Mouse (Mus musculus) heart, adult 11 months (tissue): Measurements from ENCODE around the gene Ripply2.
"Not testable (repeated sequence)": the region's sequence is repeated elsewhere in the genome, so short reads cannot be mapped to it uniquely, and the experiment has no call there.

ENCODE experiments used
- DNase-seq: peaks from one replicate; pipeline ENCODE4 v3.0.0; 2022

Gene Ripply2

DNA sequence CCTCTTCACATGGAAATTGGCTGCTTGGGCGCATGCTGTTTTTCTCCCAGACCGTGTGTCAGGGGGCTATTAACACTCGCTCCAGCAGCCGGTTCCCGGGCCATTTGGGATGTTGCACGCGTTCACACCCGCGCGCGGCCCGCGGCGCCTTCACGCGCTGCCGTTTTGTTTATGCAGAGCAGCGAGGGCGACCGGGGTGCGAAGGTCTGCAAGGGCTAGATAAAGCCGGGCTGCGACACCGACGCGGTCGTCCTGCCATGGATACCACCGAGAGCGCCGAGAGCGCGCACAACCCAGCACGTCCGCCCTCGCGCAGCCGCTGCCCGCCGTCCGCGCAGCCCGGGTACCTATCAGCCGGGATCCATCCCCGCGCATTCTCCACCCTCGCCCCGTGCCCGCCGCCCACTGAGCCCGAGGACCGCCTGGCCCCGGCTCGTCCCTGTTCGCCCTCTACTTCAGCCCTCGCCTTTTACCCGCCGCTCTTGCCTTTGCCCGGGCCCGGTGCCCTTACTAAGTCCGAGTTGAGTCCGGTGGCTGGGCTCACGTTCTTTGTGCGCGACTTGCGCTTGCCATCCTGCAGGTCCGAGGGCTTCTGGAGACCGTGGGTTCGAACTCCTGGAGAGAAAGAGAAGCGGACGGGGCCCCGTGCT lies at the start of gene Ripply2:
Gene Ripply2 (plus strand): TSS at position 250 of the 650 bp plus-strand sequence.
- no peak for DNase-seq

DNA sequence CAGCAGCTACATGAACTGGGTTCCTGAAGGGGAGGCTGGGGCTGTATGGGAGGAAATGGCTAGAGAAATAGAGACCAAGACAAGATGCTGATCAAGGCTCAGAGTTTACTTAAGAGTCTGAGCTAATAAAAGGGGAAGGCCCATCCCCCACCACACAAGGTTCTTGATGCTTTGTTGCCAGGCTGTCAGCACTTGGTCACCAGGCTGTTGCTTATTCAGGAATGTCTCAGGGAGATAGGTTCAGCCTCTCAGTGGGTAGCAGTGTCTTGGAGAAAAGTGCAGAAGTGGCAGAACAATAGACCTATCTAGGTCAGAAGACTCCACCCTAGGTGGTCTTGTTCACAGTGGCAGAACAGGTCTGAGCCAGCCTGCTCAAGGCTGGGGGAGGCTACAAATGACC lies 42.9 kb upstream of the Ripply2 start:
- not testable (repeated sequence) for DNase-seq

DNA sequence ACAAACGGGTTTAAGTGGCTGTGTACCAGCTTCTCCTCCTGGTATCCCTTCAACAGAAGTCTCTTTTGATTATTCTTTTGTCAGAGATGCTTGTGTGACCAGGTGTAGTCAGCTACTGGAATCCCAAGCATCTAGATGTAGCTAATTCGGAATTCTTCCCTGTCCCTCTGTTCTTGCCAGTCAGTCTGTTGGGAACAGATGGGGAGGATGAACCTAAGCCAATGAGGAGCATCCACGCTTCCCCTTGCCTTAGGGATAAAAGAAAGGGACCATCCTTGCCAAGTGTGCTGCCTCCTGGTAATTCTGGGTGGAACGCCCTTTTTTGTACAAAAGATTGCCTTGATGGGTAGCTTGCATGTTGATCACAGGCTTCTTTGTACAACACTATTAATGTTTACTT lies 41.8 kb upstream of the Ripply2 start:
- DNase-seq, result no peak

DNA sequence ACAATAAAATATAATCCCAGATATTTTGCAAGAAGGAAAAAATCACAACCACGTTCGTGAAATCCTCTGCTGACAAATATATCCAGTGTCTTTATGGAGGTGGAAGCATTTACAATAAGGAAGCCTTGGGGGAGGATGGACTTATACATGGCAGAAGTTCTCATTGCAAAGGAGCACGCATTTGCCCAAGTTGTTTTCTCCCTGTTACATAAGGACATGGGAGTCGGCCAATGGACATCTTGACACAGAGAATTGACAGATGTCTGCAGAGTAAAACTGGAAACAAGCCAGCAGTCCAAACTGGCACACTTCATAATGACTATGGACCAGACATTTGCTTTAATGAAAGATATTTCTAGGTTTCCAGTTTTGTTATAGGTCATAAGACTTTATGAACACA lies 38.4 kb upstream of the Ripply2 start:
- DNase-seq, result no peak

DNA sequence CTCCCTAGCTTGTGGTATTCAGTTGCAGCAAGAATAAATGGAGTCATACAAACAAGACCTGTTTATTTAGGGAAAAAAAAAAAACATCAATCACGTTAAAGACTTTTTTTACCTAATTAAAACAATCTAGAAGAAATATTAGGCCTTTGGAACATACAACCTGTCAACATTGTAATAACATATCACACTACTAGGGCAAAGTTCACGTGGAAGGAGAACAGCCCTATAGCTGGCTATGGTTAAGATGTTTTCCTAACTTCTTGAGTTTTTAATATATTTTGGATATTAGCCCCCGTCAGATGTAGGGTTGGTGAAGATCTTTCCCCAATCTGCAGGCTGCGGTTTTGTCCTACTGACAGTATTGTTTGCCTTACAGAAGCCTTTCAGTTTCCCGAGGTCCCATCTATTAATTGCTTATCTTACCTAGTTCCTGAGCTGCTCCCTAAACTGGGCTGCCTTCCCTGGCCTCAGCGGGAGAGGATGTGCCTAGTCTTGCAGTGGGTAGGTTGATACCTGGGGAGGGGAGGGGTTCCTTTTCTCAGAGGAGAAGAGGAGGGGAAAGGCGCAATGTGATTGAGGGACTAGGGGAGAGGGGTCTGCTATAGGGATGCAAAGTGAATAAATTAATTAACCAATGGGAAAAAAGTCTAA lies 37.0 kb upstream of the Ripply2 start:
- no peak for DNase-seq

DNA sequence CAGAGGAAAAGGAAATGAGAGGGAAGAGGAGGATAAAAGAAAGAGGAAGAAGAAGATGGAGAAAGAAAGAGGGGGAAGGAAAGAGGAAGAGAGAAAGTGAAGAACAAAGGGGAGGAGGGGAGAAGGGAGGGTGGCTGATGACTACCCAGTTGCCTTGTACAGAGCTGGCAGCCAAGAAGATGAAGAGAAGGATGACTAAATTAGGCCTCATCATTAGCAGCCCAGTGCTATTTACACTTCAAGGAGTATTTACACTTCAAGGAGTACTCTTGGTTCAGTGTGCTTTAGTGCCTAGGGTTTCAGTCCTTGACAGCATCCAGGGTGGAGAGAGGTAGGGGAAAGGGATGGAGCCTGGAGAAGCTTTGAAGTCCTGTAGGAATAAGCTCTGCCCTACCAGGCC lies 35.3 kb upstream of the Ripply2 start:
- DNase-seq, result no peak

DNA sequence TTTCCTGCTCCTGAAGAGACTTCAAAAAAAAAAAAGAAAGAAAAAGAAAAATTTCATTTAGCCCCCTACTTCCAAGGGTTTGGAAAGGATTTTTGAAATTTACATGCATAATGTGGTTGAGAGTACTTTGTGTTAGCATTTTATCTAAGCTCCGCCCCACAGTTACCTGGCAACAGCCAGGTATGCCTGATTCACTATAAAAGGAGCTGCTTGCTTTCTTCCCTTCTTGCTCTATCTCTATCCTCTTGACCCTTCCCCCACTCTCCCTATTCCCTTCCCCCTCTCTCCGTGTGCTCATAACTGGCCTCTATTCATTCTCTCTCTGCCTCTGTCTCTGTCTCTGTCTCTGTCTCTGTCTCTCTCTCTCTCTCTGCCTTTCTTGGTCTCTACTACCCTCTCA lies 34.4 kb upstream of the Ripply2 start:
- no peak for DNase-seq

DNA sequence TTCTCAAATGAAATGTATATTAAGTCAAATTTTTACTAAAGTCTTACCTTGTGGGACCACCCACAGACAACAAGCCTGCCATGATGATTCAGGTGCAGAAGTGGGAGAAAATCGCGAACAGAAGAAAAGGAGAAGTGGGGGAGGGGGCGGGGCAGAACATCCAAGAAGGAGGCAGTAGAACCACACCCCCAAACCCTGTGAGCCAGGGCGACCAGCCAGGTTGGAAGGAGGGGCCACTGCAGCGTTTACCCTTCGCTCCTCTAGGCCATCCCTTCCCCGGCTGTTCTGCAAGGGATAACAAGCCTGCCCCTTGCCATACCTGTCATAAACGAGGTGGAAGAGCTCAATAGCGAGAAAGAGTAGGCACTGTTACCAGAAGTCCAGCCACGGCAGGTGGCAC lies 33.8 kb upstream of the Ripply2 start:
- DNase-seq, result no peak

- DNase-seq, result no peak
Observed at GRCm38 (mm10) chr9:86984583-86984982, 30.8 kb upstream of the Ripply2 start.

- DNase-seq, result no peak
Observed at GRCm38 (mm10) chr9:86985105-86985504, 30.2 kb upstream of the Ripply2 start.

DNA sequence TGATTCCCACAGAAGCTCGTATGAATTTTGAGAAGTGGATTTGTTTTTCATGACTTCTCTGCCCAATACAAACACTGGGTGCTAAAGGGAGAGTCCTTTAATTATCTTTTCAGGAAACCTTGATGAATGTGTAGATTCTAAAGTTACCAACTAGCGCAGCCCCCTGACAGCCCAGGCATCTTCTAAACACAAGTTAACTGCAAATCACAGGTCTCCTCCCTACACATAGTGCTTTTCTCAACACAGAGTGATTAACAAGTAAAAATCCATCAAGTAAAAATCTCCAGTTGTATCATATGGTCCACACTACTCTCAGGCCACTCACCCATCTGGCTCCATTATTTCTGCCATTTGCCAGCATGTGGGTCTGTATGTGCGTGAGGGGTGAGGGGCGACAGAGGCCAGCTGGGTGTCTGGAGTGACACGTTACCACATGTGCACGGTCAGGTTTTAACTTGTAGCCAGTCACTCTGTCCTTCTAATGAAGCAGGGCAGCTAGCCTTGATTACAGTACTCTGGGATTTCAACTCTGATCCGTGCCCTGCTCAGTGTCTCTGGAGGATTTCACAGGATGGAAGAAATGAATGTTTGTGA lies 28.5 kb upstream of the Ripply2 start:
- no peak for DNase-seq

DNA sequence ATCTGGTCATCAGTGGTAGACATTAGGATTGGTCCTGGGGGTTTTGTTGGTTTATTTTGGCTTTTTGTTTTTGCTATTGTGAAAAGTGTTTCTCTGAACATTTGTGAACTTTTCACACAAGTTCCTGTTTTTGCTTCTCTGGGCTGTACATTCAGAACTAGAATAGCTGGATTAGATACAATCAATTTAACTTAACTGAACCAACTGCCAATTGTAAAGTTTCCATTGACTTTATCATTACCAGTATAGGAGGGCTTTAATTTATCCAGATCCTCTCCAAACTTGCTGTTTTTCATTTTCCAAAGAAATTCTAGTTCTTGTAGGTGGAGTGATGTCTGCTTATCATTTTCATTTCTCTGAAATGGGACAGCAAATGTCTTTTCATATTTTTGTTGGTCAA lies 25.5 kb upstream of the Ripply2 start:
- no peak for DNase-seq

DNA sequence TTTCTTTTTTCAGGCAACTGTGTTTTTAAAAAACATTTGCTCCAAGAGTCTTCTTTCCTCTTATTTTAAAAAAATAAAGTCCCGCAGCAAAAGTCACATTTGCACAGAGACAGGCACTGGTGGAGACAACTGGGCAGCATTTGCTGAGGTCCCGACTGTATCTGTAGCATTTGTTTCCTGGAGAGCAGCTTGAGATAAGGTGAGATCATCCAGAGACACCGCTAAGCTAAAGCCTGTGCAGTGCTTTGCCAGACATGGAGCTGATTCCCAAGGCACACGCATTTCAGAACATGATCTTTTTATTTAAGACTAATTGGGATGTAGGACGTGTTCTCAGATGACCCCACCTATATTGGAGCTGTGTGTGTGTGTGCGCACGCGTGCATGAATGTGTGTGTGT lies 23.6 kb upstream of the Ripply2 start:
- DNase-seq, result no peak

- no peak for DNase-seq
Observed at GRCm38 (mm10) chr9:86997046-86997691, 18.2 kb upstream of the Ripply2 start.

- no peak for DNase-seq
Observed at GRCm38 (mm10) chr9:86999956-87000582, 15.3 kb upstream of the Ripply2 start.

DNA sequence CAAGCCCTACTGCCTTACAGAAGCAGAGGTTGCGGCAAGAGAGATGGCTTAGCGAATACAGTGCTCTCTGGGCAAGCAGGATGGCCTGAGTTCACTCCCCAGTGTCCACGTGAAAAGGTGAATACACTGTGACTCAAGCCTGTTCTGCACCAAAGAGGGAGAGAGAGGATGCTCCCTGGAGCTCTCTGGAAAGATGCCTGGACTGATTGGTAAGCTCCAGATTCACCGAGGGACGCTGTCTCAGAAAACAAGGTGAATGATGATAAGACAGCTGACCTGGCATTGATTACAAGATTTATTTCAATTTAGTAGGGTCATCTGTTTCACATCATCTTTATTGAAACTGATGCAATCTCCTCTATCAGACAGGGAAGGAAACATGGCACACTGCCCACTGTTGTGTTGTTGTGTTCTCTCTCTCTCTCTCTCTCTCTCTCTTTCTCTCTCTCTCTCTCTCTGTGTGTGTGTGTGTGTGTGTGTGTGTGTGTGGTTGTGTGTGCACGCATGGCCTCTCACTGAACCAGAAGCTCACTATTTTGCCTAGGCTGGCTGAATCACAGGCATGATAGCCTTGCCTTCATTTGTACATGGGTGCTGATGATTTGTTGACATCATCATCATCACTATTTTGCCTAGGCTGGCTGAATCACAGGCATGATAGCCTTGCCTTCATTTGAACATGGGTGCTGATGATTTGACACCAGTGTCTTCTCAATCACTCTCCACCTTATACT lies 10.5 kb upstream of the Ripply2 start:
- no peak for DNase-seq

DNA sequence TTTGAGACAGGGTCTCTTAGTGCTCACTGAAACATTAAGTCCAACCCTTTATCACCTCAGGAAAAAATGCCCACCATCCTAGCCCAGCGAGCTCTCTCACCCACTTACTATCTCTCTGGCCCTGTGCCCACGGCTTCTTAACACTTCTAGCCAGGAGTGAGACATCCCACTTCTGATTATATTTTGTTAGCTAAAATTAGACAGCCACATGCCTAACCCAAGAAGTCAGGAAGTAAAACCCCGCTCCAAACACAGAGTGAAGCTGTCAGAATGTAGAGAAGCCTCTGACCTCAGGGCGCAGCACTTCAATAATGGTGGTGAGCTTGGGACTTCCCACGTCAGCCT lies 9.9 kb upstream of the Ripply2 start:
- DNase-seq, result peak; percentile 90

GRCm38 (mm10) chr9:87008507-87008906 lies 6.8 kb upstream of the Ripply2 start:
- DNase-seq, result no peak

DNA sequence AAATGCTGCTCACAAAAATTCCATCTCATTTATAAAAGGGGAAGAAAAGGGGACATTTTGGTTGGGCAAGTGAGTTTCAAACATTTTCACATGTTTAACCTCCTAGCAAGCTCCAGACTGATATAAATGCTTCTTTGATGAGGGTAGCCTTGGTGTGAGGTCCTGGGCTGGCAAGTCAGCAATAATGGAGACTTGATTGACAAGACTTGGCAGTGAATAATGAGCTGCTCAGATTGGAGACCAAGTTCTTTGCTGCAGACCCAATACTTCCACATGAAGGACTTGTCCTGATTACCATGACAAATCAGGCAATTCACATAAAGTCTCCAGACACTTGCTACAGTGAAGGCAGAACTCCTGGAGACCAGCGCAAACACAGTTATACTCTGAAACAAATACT lies 6.4 kb upstream of the Ripply2 start:
- DNase-seq, result no peak

DNA sequence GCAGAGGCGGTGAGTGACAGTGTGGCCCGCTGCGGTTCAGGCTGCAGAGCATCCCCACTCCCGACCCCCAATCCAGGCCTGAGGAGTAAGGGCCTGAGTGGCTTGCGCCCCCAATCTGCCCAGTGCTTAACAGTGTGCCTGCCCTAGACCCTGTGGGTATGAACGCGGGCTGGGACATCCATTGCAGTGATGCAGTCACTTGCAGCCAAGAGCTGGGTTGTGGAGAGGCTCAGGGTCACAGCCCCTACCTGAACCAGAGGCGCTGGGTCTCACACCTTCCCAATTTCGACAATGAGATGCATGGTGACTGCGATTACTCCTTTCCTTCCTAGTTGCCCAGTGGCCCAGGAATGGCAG lies 579 bp downstream of the Ripply2 start:
- DNase-seq, result no peak

DNA sequence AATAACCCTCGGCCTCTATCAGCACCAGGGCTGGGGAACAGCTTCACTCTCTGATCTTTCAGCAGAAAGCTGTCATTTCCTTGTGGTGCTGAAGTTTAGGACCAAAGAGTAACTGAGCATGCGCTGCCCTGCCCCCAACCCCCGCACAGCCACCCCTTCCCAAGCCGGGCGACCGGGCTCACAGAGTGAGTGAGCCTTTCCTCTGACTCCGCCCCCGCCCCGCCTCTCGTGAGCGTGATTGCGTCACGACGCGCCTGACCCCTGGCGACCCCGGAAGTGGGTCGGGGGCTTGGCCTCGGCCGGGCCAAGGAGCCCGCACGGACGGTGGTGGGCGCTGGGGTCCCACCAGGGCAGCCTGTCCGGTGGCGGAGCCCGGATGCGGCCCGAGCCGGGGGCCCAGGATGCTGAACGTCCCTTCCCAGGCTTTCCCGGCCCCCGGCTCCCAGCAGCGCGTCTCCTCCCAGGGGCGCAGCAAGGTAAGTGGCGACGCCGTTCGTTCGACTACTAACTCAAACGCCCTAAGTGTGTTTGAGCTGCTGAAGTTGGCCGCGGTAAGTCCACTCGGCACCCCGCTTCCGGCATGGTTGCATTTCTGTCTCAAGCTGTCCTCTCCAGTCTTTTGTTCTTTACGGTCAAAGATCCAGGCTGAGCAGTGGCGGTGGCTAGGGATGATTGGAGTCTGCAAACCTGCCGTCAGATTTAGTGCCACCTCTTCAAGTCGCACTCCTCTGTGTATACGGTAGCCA lies 6.6 kb downstream of the Ripply2 start, which contains the start of gene Cyb5r4:
Gene Cyb5r4 (plus strand): TSS at position 237 of the 746 bp plus-strand sequence.
- peak; percentile 99 for DNase-seq

- no peak for DNase-seq
Observed at GRCm38 (mm10) chr9:87025764-87026163, 10.4 kb downstream of the Ripply2 start.
